Mouse (Mus musculus) left cerebral cortex, postnatal 36 days (tissue): ENCODE measurements around the gene Egflam. TPM values are rescaled to one million over a fixed set of nuclear protein-coding genes. Genes with fewer than 3 reads are reported as not detected.

ENCODE experiments used
- DNase-seq, 2 experiments: peaks; one replicate each; pipeline ENCODE4 v3.0.0; 2021 to 2022; ENCODE audit warnings: low spot score in 2 of 2, mixed read lengths in 1 of 2
- intact Hi-C: fragments of 180-260 bp; cut with DNase I; formaldehyde crosslinking; loops from one replicate; pipeline ENCODE4 v1.15.1; 2025
- total RNA-seq, 2 experiments: library from RNA; stranded (reverse); gene quantifications; 2 replicates each; pipeline ENCODE4 v1.2.3; 2021

Gene Egflam
- total RNA-seq, 2 experiments from 2014 or later = 3.4 to 5.7 TPM

- intact Hi-C loops = no loop called here
- no peak for DNase-seq
Measured at GRCm38 (mm10) chr15:7233393-7234090, 164.7 kb downstream of the Egflam start.

- intact Hi-C loops = loop anchor here (1.0 to 5.0 kb wide), 2 partner anchors 94 to 317 kb away; no protein-coding TSS in a partner anchor
- DNase-seq = peak; percentile 68 to 70
Measured at GRCm38 (mm10) chr15:7226225-7226624, 172.0 kb downstream of the Egflam start.

GRCm38 (mm10) chr15:7224151-7224775 lies 173.9 kb downstream of the Egflam start:
- intact Hi-C loops = no loop called here

GRCm38 (mm10) chr15:7222809-7223208 lies 175.4 kb downstream of the Egflam start:
- no peak for DNase-seq
- intact Hi-C loops = no loop called here

More at GRCm38 (mm10) chr15:7224151-7224775, 173.9 kb downstream of the Egflam start:
- DNase-seq = no peak

GRCm38 (mm10) chr15:7217273-7217598 lies 181.0 kb downstream of the Egflam start:
- no peak for DNase-seq
- intact Hi-C loops = no loop called here

- DNase-seq = no peak
- intact Hi-C loops = no loop called here
Measured at GRCm38 (mm10) chr15:7216581-7217272, 181.5 kb downstream of the Egflam start.

GRCm38 (mm10) chr15:7215845-7216244 lies 182.3 kb downstream of the Egflam start:
- DNase-seq = no peak
- intact Hi-C loops = no loop called here

GRCm38 (mm10) chr15:7213683-7214082 lies 184.5 kb downstream of the Egflam start:
- DNase-seq = no peak

GRCm38 (mm10) chr15:7208180-7208579 lies 190.0 kb downstream of the Egflam start:
- intact Hi-C loops = no loop called here
- DNase-seq = no peak

More at GRCm38 (mm10) chr15:7213683-7214082, 184.5 kb downstream of the Egflam start:
- intact Hi-C loops = no loop called here

GRCm38 (mm10) chr15:7207292-7207691 lies 190.9 kb downstream of the Egflam start:
- intact Hi-C loops = no loop called here
- no peak for DNase-seq

GRCm38 (mm10) chr15:7206110-7206509 lies 192.1 kb downstream of the Egflam start:
- intact Hi-C loops = no loop called here
- no peak for DNase-seq

- intact Hi-C loops = no loop called here
- DNase-seq = no peak
Measured at GRCm38 (mm10) chr15:7204917-7205316, 193.3 kb downstream of the Egflam start.

GRCm38 (mm10) chr15:7203606-7204330 lies 194.4 kb downstream of the Egflam start:
- intact Hi-C loops = no loop called here
- no peak for DNase-seq

- intact Hi-C loops = no loop called here
- no peak for DNase-seq
Measured at GRCm38 (mm10) chr15:7202981-7203380, 195.2 kb downstream of the Egflam start.

GRCm38 (mm10) chr15:7201421-7202380 lies 196.5 kb downstream of the Egflam start:
- no peak for DNase-seq

GRCm38 (mm10) chr15:7200286-7200685 lies 197.9 kb downstream of the Egflam start:
- intact Hi-C loops = no loop called here
- DNase-seq = no peak

More at GRCm38 (mm10) chr15:7201421-7202380, 196.5 kb downstream of the Egflam start:
- intact Hi-C loops = no loop called here

- DNase-seq = no peak
- intact Hi-C loops = no loop called here
Measured at GRCm38 (mm10) chr15:7198816-7199215, 199.4 kb downstream of the Egflam start.

- intact Hi-C loops = no loop called here
- DNase-seq = no peak
Measured at GRCm38 (mm10) chr15:7197652-7198445, 200.3 kb downstream of the Egflam start.
